Mouse (Mus musculus): Measurements from ENCODE around the gene Cd72. TPM values are rescaled to one million over a fixed set of nuclear protein-coding genes. Genes with fewer than 3 reads are reported as not detected.

Gene Cd72
- total RNA-seq, 2 experiments from 2014 or later: 1.2 TPM; not detected in 1

- intact Hi-C loops (cut with DNase I): no loop called here
- DNase-seq (ENCODE audit: extremely low spot score in 1 of 2, low spot score in 2 of 2): no peak
Measured at GRCm38 (mm10) chr4:43481894-43482456, 27.5 kb upstream of the Cd72 start.

- intact Hi-C loops (cut with DNase I): no loop called here
Measured at GRCm38 (mm10) chr4:43480985-43481384, 26.6 kb upstream of the Cd72 start.

DNA sequence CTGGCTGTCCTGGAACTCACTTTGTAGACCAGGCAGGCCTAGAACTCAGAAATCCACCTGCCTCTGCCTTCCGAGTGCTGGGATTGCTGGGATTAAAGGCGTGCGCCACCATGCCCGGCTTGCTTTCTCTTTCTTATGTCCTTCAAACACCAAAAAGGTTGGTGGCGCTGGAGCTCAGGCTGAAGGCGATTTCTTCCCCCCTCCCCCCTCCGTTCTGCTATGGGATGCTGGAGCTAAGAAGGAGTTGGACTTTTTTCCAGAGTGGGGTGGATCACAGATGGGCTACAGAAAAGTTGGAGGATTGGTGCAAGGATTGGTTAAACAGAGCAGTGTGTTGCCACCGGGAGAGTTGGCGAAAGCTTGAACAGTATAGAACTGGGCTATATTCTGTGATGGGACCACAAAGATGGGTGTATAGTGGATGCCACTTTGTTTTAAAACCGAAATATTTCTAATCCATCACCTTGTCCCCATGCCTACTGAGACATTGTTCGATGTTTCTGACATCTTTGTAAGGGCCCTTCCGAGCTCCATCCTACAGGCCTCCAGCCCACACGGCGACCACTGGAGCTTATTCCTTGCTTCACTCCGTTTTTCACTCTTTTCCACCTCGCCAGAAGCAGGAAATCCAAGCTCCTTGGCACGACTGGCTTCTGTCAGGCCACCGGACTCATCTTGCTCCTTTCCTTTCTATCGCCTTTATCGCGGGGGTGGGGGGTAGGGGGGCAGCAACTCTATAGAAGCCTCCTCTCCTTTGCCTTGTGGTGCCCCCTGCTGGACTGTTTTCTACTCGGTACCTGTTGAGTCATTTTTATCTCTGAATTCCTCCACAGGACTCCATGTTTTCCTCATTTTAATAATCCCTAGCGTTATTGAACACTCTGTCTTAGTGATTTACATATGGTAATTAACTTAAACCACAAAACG lies 24.7 kb upstream of the Cd72 start:
- intact Hi-C loops (cut with DNase I): loop anchor here (5.0 kb wide), 1 partner anchor 37 kb away; the partner anchor contains the start of gene Tesk1
- DNase-seq (ENCODE audit: extremely low spot score in 1 of 2, low spot score in 2 of 2): peak in 1 of 2 experiments; percentile 82

More at GRCm38 (mm10) chr4:43480985-43481384, 26.6 kb upstream of the Cd72 start:
- DNase-seq (ENCODE audit: extremely low spot score in 1 of 2, low spot score in 2 of 2): no peak

- DNase-seq (ENCODE audit: extremely low spot score in 1 of 2, low spot score in 2 of 2): no peak
- intact Hi-C loops (cut with DNase I): loop anchor here (5.0 kb wide), 1 partner anchor 36 kb away; the partner anchor contains the start of gene Tesk1
Measured at GRCm38 (mm10) chr4:43478534-43478858, 24.1 kb upstream of the Cd72 start.

- DNase-seq (ENCODE audit: extremely low spot score in 1 of 2, low spot score in 2 of 2): peak; percentile 80 to 90
- intact Hi-C loops (cut with DNase I): loop anchor here (5.0 kb wide), 1 partner anchor 36 kb away; the partner anchor contains the start of gene Tesk1
Measured at GRCm38 (mm10) chr4:43477857-43478533, 23.6 kb upstream of the Cd72 start.

- intact Hi-C loops (cut with DNase I): loop anchor here (5.0 kb wide), 1 partner anchor 34 kb away; the partner anchor contains the start of gene Tesk1
- no peak for DNase-seq (ENCODE audit: extremely low spot score in 1 of 2, low spot score in 2 of 2)
Measured at GRCm38 (mm10) chr4:43476604-43477003, 22.2 kb upstream of the Cd72 start.

GRCm38 (mm10) chr4:43473636-43474035 lies 19.2 kb upstream of the Cd72 start:
- no peak for DNase-seq (ENCODE audit: extremely low spot score in 1 of 2, low spot score in 2 of 2)
- intact Hi-C loops (cut with DNase I): no loop called here

- DNase-seq (ENCODE audit: extremely low spot score in 1 of 2, low spot score in 2 of 2): no peak
- intact Hi-C loops (cut with DNase I): no loop called here
Measured at GRCm38 (mm10) chr4:43470301-43470700, 15.9 kb upstream of the Cd72 start.

GRCm38 (mm10) chr4:43466872-43467271 lies 12.4 kb upstream of the Cd72 start:
- DNase-seq (ENCODE audit: extremely low spot score in 1 of 2, low spot score in 2 of 2): no peak
- intact Hi-C loops (cut with DNase I): no loop called here

DNA sequence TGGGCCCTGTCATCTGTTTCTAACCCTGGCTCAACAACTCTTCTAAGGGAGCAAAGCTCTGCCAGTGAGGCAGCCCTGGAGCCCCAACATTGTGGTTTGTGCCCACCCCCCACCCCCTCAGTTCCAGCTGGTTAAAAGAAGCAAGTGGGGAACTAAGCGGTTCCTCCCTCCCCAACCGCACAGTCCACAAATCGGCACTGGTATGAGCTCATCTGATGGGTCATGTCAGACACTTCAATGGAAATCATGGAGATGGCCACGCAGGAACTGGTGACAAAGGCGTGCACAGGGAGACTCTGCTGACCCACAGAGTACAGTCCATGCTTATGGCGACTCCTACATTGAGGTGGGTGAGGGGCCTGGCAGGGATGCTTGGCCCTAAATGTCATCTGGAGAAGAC lies 11.5 kb upstream of the Cd72 start:
- no peak for DNase-seq (ENCODE audit: extremely low spot score in 1 of 2, low spot score in 2 of 2)
- intact Hi-C loops (cut with DNase I): no loop called here

GRCm38 (mm10) chr4:43463102-43463501 lies 8.7 kb upstream of the Cd72 start:
- DNase-seq (ENCODE audit: extremely low spot score in 1 of 2, low spot score in 2 of 2): no peak
- intact Hi-C loops (cut with DNase I): no loop called here

- no peak for DNase-seq (ENCODE audit: extremely low spot score in 1 of 2, low spot score in 2 of 2)
- intact Hi-C loops (cut with DNase I): no loop called here
Measured at GRCm38 (mm10) chr4:43457124-43457523, 2.7 kb upstream of the Cd72 start.

DNA sequence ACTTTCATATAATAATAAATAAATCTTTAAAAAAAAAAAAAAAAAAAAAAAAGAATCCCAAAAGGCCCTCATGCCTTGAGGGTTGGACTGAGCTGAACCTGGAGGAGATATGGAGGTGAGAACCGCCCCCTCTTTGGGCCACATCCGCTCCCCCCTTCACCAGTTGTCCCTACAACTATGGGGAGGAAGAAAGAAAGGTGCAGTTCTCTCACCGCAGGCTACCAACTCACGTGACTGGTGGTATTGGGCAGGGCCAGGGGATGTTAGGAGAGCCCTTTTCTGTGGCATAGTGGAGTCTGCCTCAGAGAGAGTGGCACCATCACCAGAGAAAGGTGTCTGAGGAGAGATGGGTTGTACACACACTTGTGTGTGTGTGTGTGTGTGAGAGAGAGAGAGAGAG lies 2.0 kb upstream of the Cd72 start:
- no peak for DNase-seq (ENCODE audit: extremely low spot score in 1 of 2, low spot score in 2 of 2)
- intact Hi-C loops (cut with DNase I): no loop called here

- intact Hi-C loops (cut with DNase I): no loop called here
Measured at GRCm38 (mm10) chr4:43453413-43453812, 1.0 kb downstream of the Cd72 start.

GRCm38 (mm10) chr4:43452315-43452714 lies 2.1 kb downstream of the Cd72 start:
- intact Hi-C loops (cut with DNase I): no loop called here
- no peak for DNase-seq (ENCODE audit: extremely low spot score in 1 of 2, low spot score in 2 of 2)

More at GRCm38 (mm10) chr4:43453413-43453812, 1.0 kb downstream of the Cd72 start:
- no peak for DNase-seq (ENCODE audit: extremely low spot score in 1 of 2, low spot score in 2 of 2)

- intact Hi-C loops (cut with DNase I): no loop called here
- no peak for DNase-seq (ENCODE audit: extremely low spot score in 1 of 2, low spot score in 2 of 2)
Measured at GRCm38 (mm10) chr4:43448554-43448953, 5.9 kb downstream of the Cd72 start.

GRCm38 (mm10) chr4:43447251-43447650 lies 7.2 kb downstream of the Cd72 start:
- DNase-seq (ENCODE audit: extremely low spot score in 1 of 2, low spot score in 2 of 2): peak in 1 of 2 experiments; percentile 60
- intact Hi-C loops (cut with DNase I): no loop called here

- intact Hi-C loops (cut with DNase I): loop anchor here (5.0 kb wide), 1 partner anchor 34 kb away; no protein-coding TSS in a partner anchor
- peak in 1 of 2 experiments; percentile 58 for DNase-seq (ENCODE audit: extremely low spot score in 1 of 2, low spot score in 2 of 2)
Measured at GRCm38 (mm10) chr4:43443511-43443910, 10.9 kb downstream of the Cd72 start.

All from left cerebral cortex, postnatal 10 days (tissue).